Mouse (Mus musculus) liver, postnatal 0 days (tissue): ENCODE measurements around the gene Cd200r1.

Experiments used
- CTCF ChIP-seq: sonication (generic); IDR thresholded peaks from 2 replicates; pipeline ENCODE4 v1.5.1; 2016; ENCODE audit warnings: antibody characterized with exemption, low read depth
- EP300 ChIP-seq: IDR thresholded peaks from 2 replicates; pipeline ENCODE4 v1.6.1; 2016; ENCODE audit warnings: antibody characterized with exemption, low read depth, mild to moderate bottlenecking

DNA sequence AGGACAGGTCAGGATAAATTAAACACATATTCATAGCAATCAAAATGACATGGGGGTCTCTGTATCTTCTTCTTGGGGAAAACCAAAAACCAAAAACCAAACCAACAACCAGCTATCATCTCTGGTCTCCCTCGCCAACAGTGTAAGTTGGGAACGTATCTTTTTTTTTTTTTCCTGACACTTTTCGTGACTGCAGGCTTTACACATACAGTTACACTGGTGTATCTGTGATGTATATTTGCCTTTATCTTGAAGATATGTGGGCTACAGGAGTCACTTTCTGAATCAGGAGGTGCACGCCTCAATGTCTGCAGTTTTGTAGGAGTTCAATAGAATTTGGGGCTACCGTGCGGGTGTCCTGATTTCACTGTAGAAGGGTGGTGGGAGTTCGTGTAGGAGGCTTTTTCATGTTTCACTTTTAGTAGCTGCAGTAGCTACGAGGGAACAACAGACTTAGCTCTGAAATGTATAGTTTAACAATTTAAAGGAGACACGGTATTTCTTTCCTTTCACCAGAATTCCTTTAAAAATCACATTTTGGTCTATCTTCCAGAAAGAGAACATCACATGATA, 870 bp downstream of the Cd200r1 start:
- TF ChIP-seq EP300 (no peak), CTCF (no peak)
